Mouse (Mus musculus): ENCODE measurements at regions not wholly inside any gene's neighbourhood (a gene's known extent, or its start where the extent isn't known, plus 50 kb on each side); places are given as distances from the start of the nearest gene placed in this dataset.
"Not testable (repeated sequence)": the region's sequence is repeated elsewhere in the genome, so short reads cannot be mapped to it uniquely, and the experiment has no call there.

GRCm38 (mm10) chr14:53324367-53324766 lies 828.8 kb upstream of the Olfr1507 start:
- not testable (repeated sequence) for DNase-seq (ENCODE audit: low spot score)

- not testable (repeated sequence) for DNase-seq (ENCODE audit: low spot score)
These were observed 823.2 kb upstream of the Olfr1507 start for GRCm38 (mm10) chr14:53318512-53319309.

DNA sequence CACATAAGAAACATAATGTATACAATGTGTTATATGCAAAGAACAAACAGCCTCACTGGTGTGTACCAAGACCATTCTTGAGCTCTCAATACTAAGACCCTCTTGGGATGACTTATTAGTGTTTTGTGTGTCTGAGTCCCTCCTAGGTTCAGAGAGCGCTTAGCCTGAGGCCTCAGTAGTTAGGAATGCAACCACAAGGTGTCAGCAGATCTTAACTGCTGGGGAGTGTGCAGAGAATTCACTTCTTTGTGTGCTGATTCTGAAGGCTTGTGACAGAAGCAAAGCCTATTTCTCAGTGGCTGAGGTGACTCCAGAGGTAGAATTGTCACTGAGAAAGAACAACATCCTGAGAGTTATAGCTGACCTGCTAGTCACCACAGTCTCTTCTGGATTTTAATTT lies 816.9 kb upstream of the Olfr1507 start:
- peak; percentile 3 for DNase-seq (ENCODE audit: low spot score)

GRCm38 (mm10) chr14:53303179-53303578 lies 807.6 kb upstream of the Olfr1507 start:
- not testable (repeated sequence) for DNase-seq (ENCODE audit: low spot score)

GRCm38 (mm10) chr14:53302491-53302829 lies 806.9 kb upstream of the Olfr1507 start:
- not testable (repeated sequence) for DNase-seq (ENCODE audit: low spot score)

GRCm38 (mm10) chr14:53301722-53302490 lies 806.4 kb upstream of the Olfr1507 start:
- not testable (repeated sequence) for DNase-seq (ENCODE audit: low spot score)

DNA sequence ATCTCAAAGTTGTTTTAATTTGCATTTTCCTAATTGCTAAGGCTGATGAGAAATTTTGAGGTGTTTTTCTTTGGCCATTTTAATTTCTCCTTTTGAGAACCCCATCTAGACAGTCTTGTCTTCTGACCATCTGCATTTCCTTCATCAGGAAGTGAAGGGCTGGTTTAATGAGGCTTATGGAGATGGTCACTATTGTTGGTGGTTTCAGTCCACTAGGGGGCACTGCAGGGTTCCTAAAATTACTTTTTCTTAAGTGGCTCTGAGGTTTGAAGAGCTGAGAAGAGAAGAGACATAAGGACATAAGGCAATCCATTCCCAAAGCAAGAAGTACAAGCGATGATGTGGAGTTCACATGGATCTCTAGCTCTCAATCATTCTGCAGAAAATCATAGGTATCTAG lies 805.6 kb upstream of the Olfr1507 start:
- DNase-seq (ENCODE audit: low spot score) = not testable (repeated sequence)

GRCm38 (mm10) chr14:53299735-53300134 lies 804.2 kb upstream of the Olfr1507 start:
- DNase-seq (ENCODE audit: low spot score) = not testable (repeated sequence)

DNA sequence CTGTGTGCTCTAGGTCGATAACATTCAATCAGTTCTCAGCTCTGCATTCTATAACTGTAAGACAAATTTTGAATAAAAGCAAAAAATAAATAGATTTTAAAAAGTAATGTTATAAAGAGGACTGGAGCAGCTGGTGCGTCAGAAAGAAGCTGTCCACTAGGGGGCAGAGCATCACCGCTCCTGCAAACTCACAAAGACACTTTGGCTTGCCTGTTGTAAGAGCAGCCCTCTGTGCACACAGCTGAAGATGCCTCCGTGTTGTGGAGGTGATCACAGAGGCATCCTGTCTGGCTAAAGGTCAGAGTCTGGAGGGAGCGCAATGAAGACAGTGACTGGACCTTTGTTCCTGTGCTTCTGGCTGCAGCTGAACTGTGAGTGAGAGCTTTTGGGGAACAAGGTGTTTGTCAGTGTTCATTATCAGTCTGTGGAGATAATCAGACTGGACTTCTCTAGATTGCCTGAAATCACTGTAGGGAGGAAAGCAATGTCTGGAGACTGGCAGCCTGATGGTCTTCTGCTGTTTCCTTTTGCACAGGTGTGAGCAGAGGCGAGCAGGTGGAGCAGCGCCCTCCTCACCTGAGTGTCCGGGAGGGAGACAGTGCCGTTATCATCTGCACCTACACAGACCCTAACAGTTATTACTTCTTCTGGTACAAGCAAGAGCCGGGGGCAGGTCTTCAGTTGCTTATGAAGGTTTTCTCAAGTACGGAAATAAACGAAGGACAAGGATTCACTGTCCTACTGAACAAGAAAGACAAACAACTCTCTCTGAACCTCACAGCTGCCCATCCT lies 788.0 kb upstream of the Olfr1507 start:
- not testable (repeated sequence) for DNase-seq (ENCODE audit: low spot score)

DNA sequence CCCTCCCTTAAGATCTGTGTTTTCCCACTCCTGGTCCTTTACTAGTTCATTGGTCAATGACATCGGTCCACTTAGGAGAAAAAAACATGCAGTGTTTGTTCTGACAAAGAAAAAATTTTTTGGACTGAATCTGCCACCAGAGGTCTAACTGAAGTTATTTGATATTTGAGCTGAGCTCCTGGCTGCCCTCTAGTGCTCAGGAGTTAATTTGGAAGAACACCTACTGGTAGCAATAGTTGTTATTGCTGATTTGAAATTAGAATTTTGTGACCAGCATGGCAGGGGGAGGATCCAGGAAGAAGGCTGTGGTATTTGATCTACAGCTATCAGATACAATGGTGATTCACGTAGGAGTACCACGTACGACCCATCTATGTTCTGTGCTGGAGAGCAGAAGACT lies 777.7 kb upstream of the Olfr1507 start:
- not testable (repeated sequence) for DNase-seq (ENCODE audit: low spot score)

DNA sequence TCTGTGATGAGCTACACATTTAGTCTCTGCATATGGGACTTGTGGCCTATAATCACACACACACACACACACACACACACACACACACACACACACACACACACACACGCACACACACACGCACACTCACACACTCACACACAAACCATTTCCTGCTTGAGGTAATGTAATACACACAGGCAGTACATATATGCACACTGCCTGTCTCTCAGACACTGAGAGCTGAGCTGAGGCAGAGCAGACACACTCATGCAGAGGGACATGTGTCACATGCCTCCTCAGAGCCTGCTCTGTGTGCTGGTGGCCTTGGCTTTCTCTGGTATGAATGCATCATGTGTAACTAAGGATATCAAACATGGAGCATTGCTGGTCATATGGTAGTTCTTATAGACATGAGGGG lies 772.1 kb upstream of the Olfr1507 start:
- peak; percentile 35 for DNase-seq (ENCODE audit: low spot score)

- DNase-seq (ENCODE audit: low spot score) = peak; percentile 13
These were observed 760.4 kb upstream of the Olfr1507 start for GRCm38 (mm10) chr14:53255962-53256361.

DNA sequence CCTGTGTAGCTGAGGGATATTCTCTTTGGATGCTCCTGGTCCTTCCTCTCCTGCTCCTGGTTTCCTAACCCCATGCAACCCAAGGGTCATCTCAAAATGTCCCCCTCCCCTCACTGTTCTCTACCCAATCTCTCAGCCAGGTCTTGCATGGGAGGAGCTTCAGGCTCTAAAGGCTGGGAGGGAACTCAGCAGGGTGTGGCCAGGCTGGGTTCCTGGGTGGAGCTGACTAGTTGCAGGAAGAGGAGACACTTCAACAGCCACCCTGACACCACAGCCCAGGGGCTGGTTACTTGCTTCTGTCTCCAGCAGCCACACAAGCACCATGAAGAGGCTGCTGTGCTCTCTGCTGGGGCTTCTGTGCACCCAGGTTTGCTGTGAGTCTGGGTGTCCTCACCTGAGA lies 757.9 kb upstream of the Olfr1507 start:
- DNase-seq (ENCODE audit: low spot score) = not testable (repeated sequence)

DNA sequence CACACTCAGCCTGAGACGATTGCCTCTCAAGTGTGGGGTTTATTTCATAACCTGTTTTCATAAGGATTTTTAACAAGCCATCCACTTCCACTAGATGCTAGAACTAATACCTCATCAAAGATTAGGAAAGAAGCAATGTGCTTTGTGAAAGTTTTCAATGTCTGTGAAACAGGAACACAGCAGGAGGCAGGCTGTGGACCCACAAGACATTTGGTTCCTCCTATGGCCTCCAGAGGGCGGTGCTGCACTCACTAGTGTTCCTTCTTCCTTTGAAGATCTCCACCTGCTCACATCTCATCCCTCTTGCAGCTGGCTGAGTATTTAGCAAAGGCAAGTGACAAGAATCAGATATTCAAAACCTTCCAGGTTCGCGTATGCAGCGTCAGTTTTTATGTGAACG lies 735.6 kb upstream of the Olfr1507 start:
- not testable (repeated sequence) for DNase-seq (ENCODE audit: low spot score)

GRCm38 (mm10) chr14:53224789-53225188 lies 729.2 kb upstream of the Olfr1507 start:
- DNase-seq (ENCODE audit: low spot score) = not testable (repeated sequence)

DNA sequence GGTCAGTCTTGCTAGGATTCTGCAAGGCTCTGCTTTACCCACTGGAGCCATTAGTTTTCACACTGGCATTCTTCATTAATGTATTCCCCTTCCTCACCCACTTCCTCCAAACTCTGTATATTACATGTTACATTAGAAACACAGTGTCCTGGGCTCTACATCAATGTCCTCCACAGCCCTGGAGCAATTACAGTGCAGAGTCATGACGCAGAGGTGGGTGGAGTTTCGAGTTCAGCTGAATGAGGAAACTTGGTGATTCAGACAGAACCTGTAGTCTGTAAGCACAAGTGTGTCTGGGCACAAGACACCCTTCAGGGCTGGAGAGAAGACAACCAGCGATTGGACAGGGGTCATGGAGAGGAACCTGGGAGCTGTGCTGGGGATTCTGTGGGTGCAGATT lies 715.0 kb upstream of the Olfr1507 start:
- not testable (repeated sequence) for DNase-seq (ENCODE audit: low spot score)

- DNase-seq (ENCODE audit: low spot score) = not testable (repeated sequence)
These were observed 713.7 kb upstream of the Olfr1507 start for GRCm38 (mm10) chr14:53209258-53209657.

DNA sequence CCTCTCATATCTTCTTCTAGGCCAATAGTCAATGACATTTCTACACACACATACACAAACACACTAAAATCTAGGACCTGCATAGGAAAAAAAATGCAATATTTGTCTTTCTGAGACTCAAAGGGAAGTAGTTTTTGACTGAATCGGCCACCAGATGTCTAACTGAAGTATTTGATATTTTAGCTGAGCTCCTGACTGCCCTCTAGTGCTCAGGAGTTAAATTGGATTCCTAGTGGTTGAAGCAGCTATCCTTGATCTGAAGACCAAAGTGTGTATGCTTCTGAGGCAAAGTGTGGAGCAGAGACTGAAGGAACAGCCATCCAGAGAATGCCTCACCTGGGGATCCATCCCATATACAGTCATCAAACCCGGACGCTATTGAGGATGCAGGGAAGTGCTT lies 695.4 kb upstream of the Olfr1507 start:
- DNase-seq (ENCODE audit: low spot score) = not testable (repeated sequence)

DNA sequence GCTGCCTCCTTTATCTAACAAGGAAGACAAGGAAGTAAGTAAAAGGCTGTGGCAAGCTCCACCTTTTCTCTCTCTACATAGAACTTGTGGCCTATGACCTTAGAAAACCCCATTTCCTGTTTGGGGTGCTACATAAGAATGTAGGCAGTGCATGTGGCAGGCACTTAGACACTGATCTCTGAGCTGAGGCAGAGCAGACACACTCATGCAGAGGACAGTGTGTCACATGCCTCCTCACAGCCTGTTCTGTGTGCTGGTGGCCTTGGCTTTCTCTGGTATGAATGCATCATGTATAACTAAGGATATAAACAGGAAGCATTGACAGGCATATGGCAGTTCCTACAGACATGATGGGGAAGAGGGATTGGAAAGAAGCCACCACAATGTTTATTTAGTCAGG lies 678.5 kb upstream of the Olfr1507 start:
- DNase-seq (ENCODE audit: low spot score) = not testable (repeated sequence)

- not testable (repeated sequence) for DNase-seq (ENCODE audit: low spot score)
These were observed 670.8 kb upstream of the Olfr1507 start for GRCm38 (mm10) chr14:53166327-53166726.

DNA sequence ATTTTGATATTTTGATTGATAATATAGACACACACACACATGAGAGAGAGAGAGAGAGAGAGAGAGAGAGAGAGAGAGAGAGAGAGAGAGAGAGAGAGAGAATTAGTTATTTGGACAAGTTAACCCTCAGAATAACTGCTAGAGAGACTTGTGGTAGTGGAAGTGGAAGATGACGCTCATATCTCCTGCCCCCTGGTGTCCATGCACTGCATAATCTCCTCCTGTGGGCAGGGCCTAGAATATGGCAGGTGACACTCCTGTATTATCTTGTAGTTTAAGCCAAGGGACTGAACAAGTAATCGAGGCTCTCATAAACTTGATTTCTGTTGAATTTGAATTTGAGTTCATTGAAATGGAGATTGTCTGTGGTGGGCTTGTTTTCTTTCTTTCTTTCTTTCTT lies 663.5 kb upstream of the Olfr1507 start:
- DNase-seq (ENCODE audit: low spot score) = not testable (repeated sequence)

DNA sequence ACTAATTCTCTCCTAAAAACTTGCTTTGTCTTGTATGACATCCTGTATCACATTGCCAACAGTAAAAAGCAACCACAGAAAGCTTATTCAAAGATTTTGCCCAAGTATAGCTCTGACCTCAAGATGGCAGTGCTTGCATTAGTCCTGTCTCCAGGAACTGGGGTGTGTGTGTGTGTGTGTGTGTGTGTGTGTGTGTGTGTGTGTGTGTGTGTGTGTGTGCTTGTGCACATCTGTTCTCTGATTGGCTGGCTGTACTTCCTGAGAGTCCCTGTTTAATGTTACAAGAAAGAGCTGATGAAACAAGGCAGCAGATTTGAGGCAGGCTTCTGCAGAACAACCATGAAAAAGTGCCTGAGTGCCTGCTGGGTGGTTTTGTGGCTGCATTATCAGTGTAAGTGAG lies 639.2 kb upstream of the Olfr1507 start:
- peak; percentile 75 for DNase-seq (ENCODE audit: low spot score)
